Mouse (Mus musculus): ENCODE data around the gene Slc6a21.

DNA sequence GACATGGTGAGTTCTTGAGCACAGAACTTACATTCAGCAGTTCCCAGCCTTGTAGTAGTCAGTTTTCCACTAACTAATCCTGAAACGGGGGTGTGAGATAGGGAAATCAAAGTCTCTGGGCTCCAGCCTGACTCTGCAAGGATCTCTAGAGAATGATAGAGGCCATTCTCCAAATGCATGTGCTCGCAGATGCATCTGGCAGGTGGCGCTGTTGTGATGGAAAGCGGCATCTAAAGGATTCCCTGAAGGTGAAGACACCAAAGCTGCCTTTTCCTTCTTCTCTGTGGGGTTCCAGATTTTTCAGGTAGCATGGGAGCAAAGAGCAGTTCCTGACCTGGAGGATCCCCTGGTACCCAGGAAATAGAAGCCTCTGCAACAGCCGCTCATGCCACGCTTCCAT is 23.0 kb downstream of the Slc6a21 start:
- TF ChIP-seq POLR2A (IDR thresholded peaks at IDR 0.05; ENCODE audit: borderline replicate concordance, extremely low read depth, insufficient read depth, insufficient read length, poor library complexity, severe bottlenecking) (no peak), CTCF (IDR thresholded peaks at IDR 0.05; ENCODE audit: borderline replicate concordance, extremely low read depth, insufficient read depth, insufficient read length) (peak; percentile 78)

Measured in brain, embryonic 14.5 days (tissue).